Mouse (Mus musculus): ENCODE data around the gene Fam193a. TPM values are rescaled to one million over a fixed set of nuclear protein-coding genes. Genes with fewer than 3 reads are reported as not detected.

The Fam193a gene
- total and polyA plus RNA-seq, 3 experiments = 17.4 to 74.9 (median 24.3) TPM

- ATAC-seq (ENCODE audit: extremely low read depth, insufficient number of reproducible peaks, low FRiP score, poor library complexity, severe bottlenecking) = no peak
- H3K4me3 ChIP-seq (ENCODE audit: low read depth, low read length) = no peak overlapping the region
- TF ChIP-seq GATA2 (IDR thresholded peaks at IDR 0.05; ENCODE audit: borderline replicate concordance, low read depth, low read length) (no peak), TAL1 (conservative IDR thresholded peaks at IDR 0.05; ENCODE audit: low read depth, low read length) (no peak), CTCF (IDR thresholded peaks at IDR 0.05; ENCODE audit: low read depth, low read length) (no peak), GATA1 (IDR thresholded peaks at IDR 0.05; ENCODE audit: borderline replicate concordance, low read length) (no peak), POLR2AphosphoS5 (IDR thresholded peaks at IDR 0.05; ENCODE audit: insufficient replicate concordance, low read depth, low read length) (no peak)
- peaks cover 10% of the 10 kb centered on the region for H3K36me3 ChIP-seq (replicated peaks)
- no peak for DNase-seq (ENCODE audit: low spot score)
- H3K9me3 ChIP-seq (replicated peaks) = no peaks in the 10 kb centered on the region
- H3K4me1 ChIP-seq (ENCODE audit: insufficient read depth, low read depth, low read length) = peaks cover 16% of the 10 kb centered on the region
- no peaks in the 10 kb centered on the region for H3K27me3 ChIP-seq (ENCODE audit: insufficient read depth, low read length)
Measured at GRCm38 (mm10) chr5:34395347-34395746, 25.6 kb downstream of the Fam193a start.

DNA sequence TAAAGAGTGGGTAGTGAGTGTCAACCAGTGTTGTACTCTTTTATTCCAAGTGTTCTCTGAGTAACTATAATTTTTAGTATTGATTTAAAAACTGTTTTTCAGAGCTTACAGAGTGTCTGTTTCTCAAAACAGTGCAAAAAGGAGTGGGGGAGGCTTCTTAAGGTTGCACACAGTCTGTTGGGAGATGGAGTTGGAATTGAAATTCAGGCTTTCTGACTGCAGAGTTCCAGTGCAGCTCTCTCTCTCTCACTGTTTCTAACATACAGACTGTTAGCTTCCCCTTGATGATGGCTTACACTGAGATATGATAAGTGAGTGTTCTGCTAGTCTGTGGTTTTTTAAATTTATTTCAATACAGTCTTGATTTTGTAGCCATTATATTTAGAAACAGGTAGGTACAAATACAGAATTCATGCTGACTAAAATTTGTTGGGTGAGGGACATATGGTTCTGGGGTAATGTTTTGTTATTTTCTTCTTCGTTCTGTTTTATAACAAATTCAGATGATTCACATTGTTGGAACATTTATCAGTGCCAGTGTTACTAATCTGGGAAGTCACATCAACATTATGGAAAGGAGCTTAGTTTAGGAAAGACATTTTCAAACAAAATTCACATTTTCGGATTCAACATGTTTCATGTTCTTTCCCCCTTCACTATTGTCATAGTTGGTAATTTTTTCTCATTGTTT lies 26.3 kb downstream of the Fam193a start:
- Histone ChIP-seq H3K4me1 (ENCODE audit: insufficient read depth, low read depth, low read length) (peaks cover 16% of the 10 kb centered on the region), H3K27me3 (ENCODE audit: insufficient read depth, low read length) (no peaks in the 10 kb centered on the region), H3K4me3 (ENCODE audit: low read depth, low read length) (no peak overlapping the region), H3K36me3 (replicated peaks) (peaks cover 10% of the 10 kb centered on the region), H3K9me3 (replicated peaks) (no peaks in the 10 kb centered on the region)
- TF ChIP-seq GATA1 (IDR thresholded peaks at IDR 0.05; ENCODE audit: borderline replicate concordance, low read length) (no peak), POLR2AphosphoS5 (IDR thresholded peaks at IDR 0.05; ENCODE audit: insufficient replicate concordance, low read depth, low read length) (no peak), TAL1 (conservative IDR thresholded peaks at IDR 0.05; ENCODE audit: low read depth, low read length) (no peak), GATA2 (IDR thresholded peaks at IDR 0.05; ENCODE audit: borderline replicate concordance, low read depth, low read length) (no peak), CTCF (IDR thresholded peaks at IDR 0.05; ENCODE audit: low read depth, low read length) (no peak)
- ATAC-seq (ENCODE audit: extremely low read depth, insufficient number of reproducible peaks, low FRiP score, poor library complexity, severe bottlenecking) = no peak
- no peak for DNase-seq (ENCODE audit: low spot score)

DNA sequence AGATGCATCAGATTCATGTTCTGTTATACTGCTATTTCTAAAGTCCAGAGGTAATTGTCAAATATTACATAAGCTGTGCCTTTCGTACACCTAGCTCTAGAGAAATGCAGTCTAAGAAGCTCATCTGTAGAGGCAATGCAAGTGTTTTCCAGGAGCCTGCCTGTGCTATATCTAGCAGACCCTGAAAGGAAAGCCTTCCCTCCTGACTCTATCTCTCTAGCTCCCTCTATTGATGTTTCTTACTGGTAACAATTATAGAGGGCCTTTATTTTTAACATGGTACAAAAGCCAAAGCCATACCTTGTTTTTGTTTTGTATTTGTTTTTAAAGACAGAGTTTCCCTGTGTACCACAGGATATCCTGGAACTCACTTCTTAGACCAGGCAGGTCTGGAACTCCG lies 28.1 kb downstream of the Fam193a start:
- no peak for ATAC-seq (ENCODE audit: extremely low read depth, insufficient number of reproducible peaks, low FRiP score, poor library complexity, severe bottlenecking)
- DNase-seq (ENCODE audit: low spot score) = no peak

GRCm38 (mm10) chr5:34398326-34398725 lies 28.6 kb downstream of the Fam193a start:
- no peak for ATAC-seq (ENCODE audit: extremely low read depth, insufficient number of reproducible peaks, low FRiP score, poor library complexity, severe bottlenecking)
- H3K9me3 ChIP-seq (replicated peaks) = no peaks in the 10 kb centered on the region

More for the DNA sequence above, 28.1 kb downstream of the Fam193a start:
- peaks cover 10% of the 10 kb centered on the region for H3K36me3 ChIP-seq (replicated peaks)
- no peaks in the 10 kb centered on the region for H3K9me3 ChIP-seq (replicated peaks)
- TF ChIP-seq TAL1 (conservative IDR thresholded peaks at IDR 0.05; ENCODE audit: low read depth, low read length) (no peak), GATA1 (IDR thresholded peaks at IDR 0.05; ENCODE audit: borderline replicate concordance, low read length) (no peak), POLR2AphosphoS5 (IDR thresholded peaks at IDR 0.05; ENCODE audit: insufficient replicate concordance, low read depth, low read length) (no peak), GATA2 (IDR thresholded peaks at IDR 0.05; ENCODE audit: borderline replicate concordance, low read depth, low read length) (no peak), CTCF (IDR thresholded peaks at IDR 0.05; ENCODE audit: low read depth, low read length) (no peak)
- H3K27me3 ChIP-seq (ENCODE audit: insufficient read depth, low read length) = no peaks in the 10 kb centered on the region
- H3K4me1 ChIP-seq (ENCODE audit: insufficient read depth, low read depth, low read length) = peaks cover 16% of the 10 kb centered on the region
- H3K4me3 ChIP-seq (ENCODE audit: low read depth, low read length) = no peak overlapping the region

DNA sequence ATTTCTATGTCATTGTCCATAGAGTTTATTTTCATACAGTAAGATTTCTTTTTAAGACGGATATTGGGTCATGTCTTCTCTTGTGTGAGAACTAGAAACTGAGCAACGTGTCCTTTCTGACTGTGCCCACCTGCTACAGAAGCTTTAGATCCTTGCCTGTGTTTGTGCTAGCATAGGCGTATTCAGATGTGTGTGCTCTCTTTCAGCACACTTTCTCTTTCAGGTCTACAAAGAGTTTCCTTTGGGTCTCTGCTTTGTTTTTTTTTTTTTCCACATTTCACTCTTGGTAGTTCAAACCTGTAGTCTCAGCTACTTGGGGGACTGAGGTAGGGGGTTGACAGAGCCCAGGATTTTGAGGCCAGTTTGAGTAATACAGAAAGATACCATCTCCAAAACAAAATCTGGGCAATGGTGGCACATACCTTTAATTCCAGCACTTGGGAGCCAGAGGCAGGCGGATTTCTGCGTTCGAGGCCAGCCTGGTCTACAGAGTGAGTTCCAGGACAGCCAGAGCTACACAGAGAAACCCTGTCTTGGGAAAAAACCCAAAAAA lies 37.7 kb downstream of the Fam193a start:
- peaks cover 7% of the 10 kb centered on the region for H3K4me1 ChIP-seq (ENCODE audit: insufficient read depth, low read depth, low read length)
- no peak for ATAC-seq (ENCODE audit: extremely low read depth, insufficient number of reproducible peaks, low FRiP score, poor library complexity, severe bottlenecking)

More at GRCm38 (mm10) chr5:34398326-34398725, 28.6 kb downstream of the Fam193a start:
- Histone ChIP-seq H3K36me3 (replicated peaks) (peaks cover 10% of the 10 kb centered on the region), H3K27me3 (ENCODE audit: insufficient read depth, low read length) (no peaks in the 10 kb centered on the region), H3K4me3 (ENCODE audit: low read depth, low read length) (no peak overlapping the region), H3K4me1 (ENCODE audit: insufficient read depth, low read depth, low read length) (peaks cover 16% of the 10 kb centered on the region)
- DNase-seq (ENCODE audit: low spot score) = no peak
- no peak for TF ChIP-seq CTCF (IDR thresholded peaks at IDR 0.05; ENCODE audit: low read depth, low read length)
- no peak for TF ChIP-seq GATA2 (IDR thresholded peaks at IDR 0.05; ENCODE audit: borderline replicate concordance, low read depth, low read length)
- no peak for TF ChIP-seq TAL1 (conservative IDR thresholded peaks at IDR 0.05; ENCODE audit: low read depth, low read length)
- TF ChIP-seq GATA1 (IDR thresholded peaks at IDR 0.05; ENCODE audit: borderline replicate concordance, low read length) = no peak
- no peak for TF ChIP-seq POLR2AphosphoS5 (IDR thresholded peaks at IDR 0.05; ENCODE audit: insufficient replicate concordance, low read depth, low read length)

DNA sequence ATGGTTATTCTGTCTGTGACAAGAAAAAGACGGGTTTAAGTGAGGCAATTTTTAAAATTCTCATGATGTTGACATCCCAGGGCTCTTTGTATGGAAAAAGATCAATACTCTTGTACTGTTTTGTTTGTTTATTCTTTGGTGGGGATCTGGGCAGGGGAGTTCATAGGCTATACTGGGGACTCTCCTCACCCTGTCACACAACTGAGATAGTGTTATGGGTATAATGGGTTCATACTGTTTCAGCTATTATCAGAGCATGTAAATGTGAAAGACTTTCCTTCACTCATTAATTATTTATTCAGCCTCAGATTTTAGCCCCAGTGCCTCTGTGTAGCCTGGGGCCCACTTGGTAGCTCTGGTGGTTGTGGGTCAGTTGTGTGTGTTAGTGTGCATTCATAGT lies 39.3 kb downstream of the Fam193a start:
- no peaks in the 10 kb centered on the region for H3K27me3 ChIP-seq (ENCODE audit: insufficient read depth, low read length)
- H3K36me3 ChIP-seq (replicated peaks) = peaks cover 20% of the 10 kb centered on the region
- no peak for DNase-seq (ENCODE audit: low spot score)
- no peak for TF ChIP-seq GATA1 (IDR thresholded peaks at IDR 0.05; ENCODE audit: borderline replicate concordance, low read length)
- peaks cover 7% of the 10 kb centered on the region for H3K4me1 ChIP-seq (ENCODE audit: insufficient read depth, low read depth, low read length)
- no peaks in the 10 kb centered on the region for H3K9me3 ChIP-seq (replicated peaks)
- ATAC-seq (ENCODE audit: extremely low read depth, insufficient number of reproducible peaks, low FRiP score, poor library complexity, severe bottlenecking) = no peak
- no peak overlapping the region for H3K4me3 ChIP-seq (ENCODE audit: low read depth, low read length)

More for the DNA sequence above, 37.7 kb downstream of the Fam193a start:
- H3K27me3 ChIP-seq (ENCODE audit: insufficient read depth, low read length) = no peaks in the 10 kb centered on the region
- no peak for DNase-seq (ENCODE audit: low spot score)
- no peaks in the 10 kb centered on the region for H3K9me3 ChIP-seq (replicated peaks)
- no peak overlapping the region for H3K4me3 ChIP-seq (ENCODE audit: low read depth, low read length)
- H3K36me3 ChIP-seq (replicated peaks) = peaks cover 15% of the 10 kb centered on the region
- no peak for TF ChIP-seq POLR2AphosphoS5 (IDR thresholded peaks at IDR 0.05; ENCODE audit: insufficient replicate concordance, low read depth, low read length)

Data from G1E (cell line).